Mouse (Mus musculus) liver, embryonic 15.5 days (tissue): ENCODE measurements at regions not wholly inside any gene's neighbourhood (a gene's known extent, or its start where the extent isn't known, plus 50 kb on each side); places are given as distances from the start of the nearest gene placed in this dataset.

Source experiments
- ATAC-seq: fragments of 200-750 bp; cut with Nextera tagmentation; 2 replicates; pipeline ENCODE4 v1.8.0; 2017; ENCODE audit warnings: moderate number of reproducible peaks, mild to moderate bottlenecking, moderate library complexity; ENCODE audit not compliant: insufficient read depth
- H3K27ac ChIP-seq: fragments of 300-500 bp; sonication (generic); replicated peaks from 2 replicates; pipeline ENCODE4 v1.5.1; 2015; ENCODE audit warnings: mild to moderate bottlenecking, inconsistent platforms
- H3K27me3 ChIP-seq: fragments of 300-500 bp; sonication (generic); 2 replicates; pipeline ENCODE4 v1.6.1; 2015; ENCODE audit warnings: mild to moderate bottlenecking, inconsistent platforms
- H3K36me3 ChIP-seq: fragments of 300-500 bp; sonication (generic); replicated peaks from 2 replicates; pipeline ENCODE4 v1.6.1; 2015; ENCODE audit warnings: moderate library complexity, mild to moderate bottlenecking, inconsistent platforms
- H3K4me1 ChIP-seq: fragments of 300-500 bp; sonication (generic); replicated peaks from 2 replicates; pipeline ENCODE4 v1.6.1; 2015; ENCODE audit warnings: inconsistent platforms
- H3K4me2 ChIP-seq: fragments of 300-500 bp; sonication (generic); 2 replicates; pipeline ENCODE4 v1.6.1; 2015; ENCODE audit warnings: moderate library complexity, mild to moderate bottlenecking, inconsistent platforms
- H3K4me3 ChIP-seq: fragments of 300-500 bp; sonication (generic); replicated peaks from 2 replicates; pipeline ENCODE4 v1.5.1; 2015; ENCODE audit warnings: mild to moderate bottlenecking, inconsistent platforms
- H3K9ac ChIP-seq: fragments of 300-500 bp; sonication (generic); 2 replicates; pipeline ENCODE4 v1.6.1; 2015; ENCODE audit warnings: moderate library complexity, mild to moderate bottlenecking, inconsistent platforms
- H3K9me3 ChIP-seq: fragments of 300-500 bp; sonication (generic); replicated peaks from 2 replicates; pipeline ENCODE4 v1.6.1; 2016; ENCODE audit warnings: inconsistent platforms
- WGBS: fragments of 180-500 bp; shearing (Covaris S2); methylation state at CpG from one replicate; pipeline ENCODE4 v1.1.7; 2015; ENCODE audit warnings: mixed read lengths; ENCODE audit not compliant: insufficient replicate concordance; 5-methylcytosine and 5-hydroxymethylcytosine counted together

- WGBS, result 21% methylated on average over 3 of the region's 3 CpGs
These were observed 319.6 kb downstream of the Slc30a10 start for GRCm38 (mm10) chr1:185774202-185774601.

GRCm38 (mm10) chr1:185779604-185780003 is 325.0 kb downstream of the Slc30a10 start:
- no peak for ATAC-seq
- Histone ChIP-seq H3K27ac (no peak overlapping the region), H3K4me2 (no peak overlapping the region)

More at GRCm38 (mm10) chr1:185774202-185774601, 319.6 kb downstream of the Slc30a10 start:
- no peaks in the 10 kb centered on the region for H3K9me3 ChIP-seq
- H3K36me3 ChIP-seq, result no peaks in the 10 kb centered on the region
- H3K27me3 ChIP-seq, result peaks cover 6% of the 10 kb centered on the region; the same call in 1 of the 2 replicates
- H3K4me1 ChIP-seq, result no peaks in the 10 kb centered on the region
- no peak overlapping the region for H3K4me2 ChIP-seq
- no peak overlapping the region for H3K4me3 ChIP-seq
- ATAC-seq, result no peak
- H3K27ac ChIP-seq, result no peak overlapping the region
- H3K9ac ChIP-seq, result no peak overlapping the region

GRCm38 (mm10) chr1:185802156-185802555 is 315.0 kb downstream of the Lyplal1 start:
- Histone ChIP-seq H3K36me3 (no peaks in the 10 kb centered on the region), H3K4me2 (no peak overlapping the region), H3K9ac (no peak overlapping the region), H3K27ac (no peak overlapping the region), H3K9me3 (no peaks in the 10 kb centered on the region), H3K4me1 (no peaks in the 10 kb centered on the region), H3K27me3 (no peaks in the 10 kb centered on the region), H3K4me3 (no peak overlapping the region)
- 68% methylated on average over 3 of the region's 3 CpGs for WGBS
- ATAC-seq, result no peak

More at GRCm38 (mm10) chr1:185779604-185780003, 325.0 kb downstream of the Slc30a10 start:
- WGBS, result 57% methylated on average over 4 of the region's 4 CpGs
- no peaks in the 10 kb centered on the region for H3K27me3 ChIP-seq
- no peaks in the 10 kb centered on the region for H3K4me1 ChIP-seq
- no peak overlapping the region for H3K4me3 ChIP-seq
- H3K36me3 ChIP-seq, result no peaks in the 10 kb centered on the region
- no peaks in the 10 kb centered on the region for H3K9me3 ChIP-seq
- H3K9ac ChIP-seq, result no peak overlapping the region

- Histone ChIP-seq H3K27me3 (no peaks in the 10 kb centered on the region), H3K4me2 (no peak overlapping the region), H3K4me3 (no peak overlapping the region), H3K36me3 (no peaks in the 10 kb centered on the region), H3K9me3 (peaks cover 2% of the 10 kb centered on the region; the same call in 1 of the 2 replicates), H3K4me1 (no peaks in the 10 kb centered on the region), H3K27ac (no peak overlapping the region), H3K9ac (no peak overlapping the region)
- WGBS, result 54% methylated on average over 3 of the region's 3 CpGs
- ATAC-seq, result no peak
These were observed 302.2 kb downstream of the Lyplal1 start for GRCm38 (mm10) chr1:185814901-185815300.

- Histone ChIP-seq H3K4me3 (no peak overlapping the region), H3K36me3 (no peaks in the 10 kb centered on the region), H3K27ac (no peak overlapping the region), H3K9ac (no peak overlapping the region), H3K4me1 (no peaks in the 10 kb centered on the region), H3K4me2 (no peak overlapping the region), H3K9me3 (no peaks in the 10 kb centered on the region; the same call in 1 of the 2 replicates), H3K27me3 (no peaks in the 10 kb centered on the region)
- WGBS, result 29% methylated on average over 5 of the region's 5 CpGs
- no peak for ATAC-seq
These were observed 298.1 kb downstream of the Lyplal1 start for GRCm38 (mm10) chr1:185819044-185819443.

GRCm38 (mm10) chr1:185822241-185822640 is 294.9 kb downstream of the Lyplal1 start:
- no peak overlapping the region for H3K4me2 ChIP-seq
- H3K9ac ChIP-seq, result no peak overlapping the region
- ATAC-seq, result no peak
- no peak overlapping the region for H3K4me3 ChIP-seq
- H3K9me3 ChIP-seq, result no peaks in the 10 kb centered on the region
- no peaks in the 10 kb centered on the region for H3K36me3 ChIP-seq
- H3K27ac ChIP-seq, result no peak overlapping the region
- no peaks in the 10 kb centered on the region for H3K4me1 ChIP-seq
- WGBS, result 61% methylated on average over 8 of the region's 8 CpGs
- no peaks in the 10 kb centered on the region for H3K27me3 ChIP-seq

GRCm38 (mm10) chr1:185823226-185823625 is 293.9 kb downstream of the Lyplal1 start:
- Histone ChIP-seq H3K4me1 (no peaks in the 10 kb centered on the region), H3K4me3 (no peak overlapping the region), H3K27me3 (no peaks in the 10 kb centered on the region), H3K9me3 (no peaks in the 10 kb centered on the region), H3K36me3 (no peaks in the 10 kb centered on the region), H3K27ac (no peak overlapping the region), H3K9ac (no peak overlapping the region), H3K4me2 (no peak overlapping the region)
- no peak for ATAC-seq
- 51% methylated on average over 4 of the region's 4 CpGs for WGBS

- Histone ChIP-seq H3K4me1 (no peaks in the 10 kb centered on the region), H3K4me3 (no peak overlapping the region), H3K27ac (no peak overlapping the region), H3K9me3 (no peaks in the 10 kb centered on the region), H3K36me3 (no peaks in the 10 kb centered on the region), H3K27me3 (no peaks in the 10 kb centered on the region), H3K9ac (no peak overlapping the region), H3K4me2 (no peak overlapping the region)
- whole genome bisulfite sequencing, result 50% methylated on average over 5 of the region's 5 CpGs
- ATAC-seq, result no peak
These were observed 293.2 kb downstream of the Lyplal1 start for GRCm38 (mm10) chr1:185823956-185824355.

GRCm38 (mm10) chr1:185827986-185828385 is 289.1 kb downstream of the Lyplal1 start:
- Histone ChIP-seq H3K9me3 (no peaks in the 10 kb centered on the region), H3K4me2 (no peak overlapping the region), H3K9ac (no peak overlapping the region), H3K27ac (no peak overlapping the region), H3K36me3 (no peaks in the 10 kb centered on the region), H3K4me3 (no peak overlapping the region), H3K27me3 (no peaks in the 10 kb centered on the region), H3K4me1 (no peaks in the 10 kb centered on the region)
- ATAC-seq, result no peak
- WGBS, result 44% methylated on average over 2 of the region's 2 CpGs

- no peak overlapping the region for H3K4me2 ChIP-seq
- no peaks in the 10 kb centered on the region for H3K27me3 ChIP-seq
- H3K9ac ChIP-seq, result no peak overlapping the region
- no peak for ATAC-seq
- no peaks in the 10 kb centered on the region for H3K36me3 ChIP-seq
- 62% methylated on average over 6 of the region's 6 CpGs for WGBS
- H3K4me1 ChIP-seq, result no peaks in the 10 kb centered on the region
- H3K27ac ChIP-seq, result no peak overlapping the region
- H3K4me3 ChIP-seq, result no peak overlapping the region
- H3K9me3 ChIP-seq, result no peaks in the 10 kb centered on the region
These were observed 288.6 kb downstream of the Lyplal1 start for GRCm38 (mm10) chr1:185828486-185828885.

GRCm38 (mm10) chr1:185832059-185832458 is 285.1 kb downstream of the Lyplal1 start:
- Histone ChIP-seq H3K4me3 (no peak overlapping the region), H3K27me3 (no peaks in the 10 kb centered on the region), H3K36me3 (no peaks in the 10 kb centered on the region), H3K4me2 (no peak overlapping the region), H3K27ac (no peak overlapping the region), H3K9me3 (no peaks in the 10 kb centered on the region), H3K4me1 (no peaks in the 10 kb centered on the region), H3K9ac (no peak overlapping the region)
- 54% methylated on average over 4 of the region's 4 CpGs for WGBS
- no peak for ATAC-seq

GRCm38 (mm10) chr1:185834171-185834570 is 282.9 kb downstream of the Lyplal1 start:
- no peaks in the 10 kb centered on the region for H3K4me1 ChIP-seq
- no peak overlapping the region for H3K4me2 ChIP-seq
- H3K36me3 ChIP-seq, result no peaks in the 10 kb centered on the region
- WGBS, result 64% methylated on average over 6 of the region's 6 CpGs
- H3K9me3 ChIP-seq, result no peaks in the 10 kb centered on the region
- no peak overlapping the region for H3K9ac ChIP-seq
- H3K4me3 ChIP-seq, result no peak overlapping the region
- H3K27me3 ChIP-seq, result no peaks in the 10 kb centered on the region
- ATAC-seq, result no peak
- H3K27ac ChIP-seq, result no peak overlapping the region
